Mouse (Mus musculus) heart, postnatal 36 days (tissue): ENCODE data around the gene Atp7b. TPM values are rescaled to one million over a fixed set of nuclear protein-coding genes. Genes with fewer than 3 reads are reported as not detected.

Experiments
- DNase-seq, 2 experiments: peaks; one replicate each; pipeline ENCODE4 v3.0.0; 2021 to 2022
- intact Hi-C: fragments of 180-260 bp; cut with DNase I; formaldehyde crosslinking; loops from one replicate; pipeline ENCODE4 v1.15.1; 2025
- total RNA-seq, 2 experiments: library from RNA; stranded (reverse); gene quantifications; 2 replicates each; pipeline ENCODE4 v1.2.3; 2021

Gene Atp7b
- under 1 TPM; 0.08 TPM for total RNA-seq

GRCm38 (mm10) chr8:22059821-22060445 lies at the start of gene Atp7b:
TSS of gene Atp7b (minus strand) at chr8:22060305.
- no peak for DNase-seq

GRCm38 (mm10) chr8:22107020-22107419 lies 46.9 kb upstream of the Atp7b start:
- intact Hi-C loops, result no loop called here
- no peak for DNase-seq

More at GRCm38 (mm10) chr8:22059821-22060445, at the start of gene Atp7b:
- intact Hi-C loops, result loop anchor here (2.0 to 5.0 kb wide), 2 partner anchors 105 to 337 kb away; partner anchors contain the start of gene Slc25a15

- intact Hi-C loops, result loop anchor here (10.0 kb wide), 1 partner anchor 97 kb away; no protein-coding TSS in a partner anchor
- DNase-seq, result no peak
Measured at GRCm38 (mm10) chr8:22091568-22091967, 31.5 kb upstream of the Atp7b start.

- DNase-seq, result no peak
- intact Hi-C loops, result no loop called here
Measured at GRCm38 (mm10) chr8:22089226-22089625, 29.1 kb upstream of the Atp7b start.

- DNase-seq, result no peak
- intact Hi-C loops, result no loop called here
Measured at GRCm38 (mm10) chr8:22079313-22080007, 19.4 kb upstream of the Atp7b start.

GRCm38 (mm10) chr8:22061126-22061525 lies 1.0 kb upstream of the Atp7b start:
- intact Hi-C loops, result loop anchor here (2.0 to 5.0 kb wide), 2 partner anchors 104 to 336 kb away; partner anchors contain the start of gene Slc25a15
- DNase-seq, result no peak

- DNase-seq, result peak; percentile 90 to 93
- intact Hi-C loops, result loop anchor here (2.0 to 5.0 kb wide), 2 partner anchors 104 to 337 kb away; partner anchors contain the start of gene Slc25a15
Measured at GRCm38 (mm10) chr8:22060446-22060889, 363 bp upstream of the Atp7b start, which contains the start of gene Alg11. TSS of gene Alg11 (plus strand) at chr8:22060721.

- intact Hi-C loops, result no loop called here
- DNase-seq, result no peak
Measured at GRCm38 (mm10) chr8:22059153-22059738, 859 bp downstream of the Atp7b start.

GRCm38 (mm10) chr8:22058368-22058767 lies 1.7 kb downstream of the Atp7b start:
- no peak for DNase-seq
- intact Hi-C loops, result no loop called here

- intact Hi-C loops, result no loop called here
- no peak for DNase-seq
Measured at GRCm38 (mm10) chr8:22056850-22057249, 3.3 kb downstream of the Atp7b start.

GRCm38 (mm10) chr8:22055492-22055877 lies 4.6 kb downstream of the Atp7b start:
- intact Hi-C loops, result no loop called here
- no peak for DNase-seq

- intact Hi-C loops, result no loop called here
Measured at GRCm38 (mm10) chr8:22054674-22055491, 5.2 kb downstream of the Atp7b start.

GRCm38 (mm10) chr8:22047699-22048464 lies 12.2 kb downstream of the Atp7b start:
- peak; percentile 8 to 41 for DNase-seq
- intact Hi-C loops, result loop anchor here (5.0 kb wide), 1 partner anchor 56 kb away; no protein-coding TSS in a partner anchor

More at GRCm38 (mm10) chr8:22054674-22055491, 5.2 kb downstream of the Atp7b start:
- no peak for DNase-seq

GRCm38 (mm10) chr8:22043706-22044105 lies 16.4 kb downstream of the Atp7b start:
- intact Hi-C loops, result no loop called here
- DNase-seq, result no peak

GRCm38 (mm10) chr8:22042515-22042914 lies 17.6 kb downstream of the Atp7b start:
- DNase-seq, result no peak
- intact Hi-C loops, result no loop called here

GRCm38 (mm10) chr8:22040153-22040509 lies 20.0 kb downstream of the Atp7b start:
- intact Hi-C loops, result no loop called here
- DNase-seq, result no peak

- no peak for DNase-seq
- intact Hi-C loops, result no loop called here
Measured at GRCm38 (mm10) chr8:22039468-22040152, 20.5 kb downstream of the Atp7b start.

- intact Hi-C loops, result no loop called here
- DNase-seq, result no peak
Measured at GRCm38 (mm10) chr8:22037022-22037421, 23.1 kb downstream of the Atp7b start.

GRCm38 (mm10) chr8:22036137-22036536 lies 24.0 kb downstream of the Atp7b start:
- intact Hi-C loops, result no loop called here
- DNase-seq, result no peak
